Mouse (Mus musculus): ENCODE measurements around the gene Gm9887. TPM values are rescaled to one million over a fixed set of nuclear protein-coding genes. Genes with fewer than 3 reads are reported as not detected.
"Not testable (repeated sequence)": the region's sequence is repeated elsewhere in the genome, so short reads cannot be mapped to it uniquely, and the experiment has no call there.

Gene Gm9887
- polyA plus RNA-seq, 1 experiment: 0.36 TPM

GRCm38 (mm10) chr12:69384606-69385005 lies 12.3 kb upstream of the Gm9887 start:
- TF ChIP-seq CTCF (IDR thresholded peaks at IDR 0.05; ENCODE audit: borderline replicate concordance, extremely low read depth, insufficient read depth, insufficient read length): no peak
- TF ChIP-seq POLR2A (IDR thresholded peaks at IDR 0.05; ENCODE audit: borderline replicate concordance, extremely low read depth, insufficient read depth, insufficient read length, poor library complexity, severe bottlenecking): no peak
- DNase-seq (ENCODE audit: low read depth): no peak

- no peak for DNase-seq (ENCODE audit: low read depth)
- no peak for TF ChIP-seq CTCF (IDR thresholded peaks at IDR 0.05; ENCODE audit: borderline replicate concordance, extremely low read depth, insufficient read depth, insufficient read length)
- no peak for TF ChIP-seq POLR2A (IDR thresholded peaks at IDR 0.05; ENCODE audit: borderline replicate concordance, extremely low read depth, insufficient read depth, insufficient read length, poor library complexity, severe bottlenecking)
Measured at GRCm38 (mm10) chr12:69382880-69383279, 10.6 kb upstream of the Gm9887 start.

- DNase-seq (ENCODE audit: low read depth): no peak
- TF ChIP-seq POLR2A (IDR thresholded peaks at IDR 0.05; ENCODE audit: borderline replicate concordance, extremely low read depth, insufficient read depth, insufficient read length, poor library complexity, severe bottlenecking) (no peak), CTCF (IDR thresholded peaks at IDR 0.05; ENCODE audit: borderline replicate concordance, extremely low read depth, insufficient read depth, insufficient read length) (no peak)
Measured at GRCm38 (mm10) chr12:69378558-69379454, 6.5 kb upstream of the Gm9887 start.

GRCm38 (mm10) chr12:69377636-69378035 lies 5.4 kb upstream of the Gm9887 start:
- not testable (repeated sequence) for DNase-seq (ENCODE audit: low read depth)

GRCm38 (mm10) chr12:69377188-69377587 lies 4.9 kb upstream of the Gm9887 start:
- DNase-seq (ENCODE audit: low read depth): no peak
- TF ChIP-seq POLR2A (IDR thresholded peaks at IDR 0.05; ENCODE audit: borderline replicate concordance, extremely low read depth, insufficient read depth, insufficient read length, poor library complexity, severe bottlenecking) (no peak), CTCF (IDR thresholded peaks at IDR 0.05; ENCODE audit: borderline replicate concordance, extremely low read depth, insufficient read depth, insufficient read length) (no peak)

- TF ChIP-seq POLR2A (IDR thresholded peaks at IDR 0.05; ENCODE audit: borderline replicate concordance, extremely low read depth, insufficient read depth, insufficient read length, poor library complexity, severe bottlenecking): no peak
- TF ChIP-seq CTCF (IDR thresholded peaks at IDR 0.05; ENCODE audit: borderline replicate concordance, extremely low read depth, insufficient read depth, insufficient read length): no peak
Measured at GRCm38 (mm10) chr12:69376132-69376531, 3.9 kb upstream of the Gm9887 start.

GRCm38 (mm10) chr12:69373850-69374766 lies 1.9 kb upstream of the Gm9887 start:
- peak; percentile 18 for DNase-seq (ENCODE audit: low read depth)
- TF ChIP-seq CTCF (IDR thresholded peaks at IDR 0.05; ENCODE audit: borderline replicate concordance, extremely low read depth, insufficient read depth, insufficient read length) (no peak), POLR2A (IDR thresholded peaks at IDR 0.05; ENCODE audit: borderline replicate concordance, extremely low read depth, insufficient read depth, insufficient read length, poor library complexity, severe bottlenecking) (no peak)

More at GRCm38 (mm10) chr12:69376132-69376531, 3.9 kb upstream of the Gm9887 start:
- DNase-seq (ENCODE audit: low read depth): no peak

GRCm38 (mm10) chr12:69372731-69373331 lies 573 bp upstream of the Gm9887 start:
- peak; percentile 55 for DNase-seq (ENCODE audit: low read depth)
- TF ChIP-seq CTCF (IDR thresholded peaks at IDR 0.05; ENCODE audit: borderline replicate concordance, extremely low read depth, insufficient read depth, insufficient read length): no peak
- no peak for TF ChIP-seq POLR2A (IDR thresholded peaks at IDR 0.05; ENCODE audit: borderline replicate concordance, extremely low read depth, insufficient read depth, insufficient read length, poor library complexity, severe bottlenecking)

- no peak for TF ChIP-seq POLR2A (IDR thresholded peaks at IDR 0.05; ENCODE audit: borderline replicate concordance, extremely low read depth, insufficient read depth, insufficient read length, poor library complexity, severe bottlenecking)
- TF ChIP-seq CTCF (IDR thresholded peaks at IDR 0.05; ENCODE audit: borderline replicate concordance, extremely low read depth, insufficient read depth, insufficient read length): peak; percentile 28; the same call in 1 of the 2 replicates
- DNase-seq (ENCODE audit: low read depth): no peak
Measured at GRCm38 (mm10) chr12:69371421-69371853, 821 bp downstream of the Gm9887 start.

GRCm38 (mm10) chr12:69370936-69371335 lies 1.3 kb downstream of the Gm9887 start:
- no peak for DNase-seq (ENCODE audit: low read depth)
- TF ChIP-seq POLR2A (IDR thresholded peaks at IDR 0.05; ENCODE audit: borderline replicate concordance, extremely low read depth, insufficient read depth, insufficient read length, poor library complexity, severe bottlenecking) (no peak), CTCF (IDR thresholded peaks at IDR 0.05; ENCODE audit: borderline replicate concordance, extremely low read depth, insufficient read depth, insufficient read length) (no peak)

GRCm38 (mm10) chr12:69367557-69367956 lies 4.7 kb downstream of the Gm9887 start:
- no peak for DNase-seq (ENCODE audit: low read depth)
- no peak for TF ChIP-seq POLR2A (IDR thresholded peaks at IDR 0.05; ENCODE audit: borderline replicate concordance, extremely low read depth, insufficient read depth, insufficient read length, poor library complexity, severe bottlenecking)
- no peak for TF ChIP-seq CTCF (IDR thresholded peaks at IDR 0.05; ENCODE audit: borderline replicate concordance, extremely low read depth, insufficient read depth, insufficient read length)
